Mouse (Mus musculus) cerebellum, adult 9-10 months (tissue): Measurements from ENCODE around the gene Rasgef1b.

Source experiments
- DNase-seq: peaks from one replicate; pipeline ENCODE4 v3.0.0; 2022

The Rasgef1b gene

GRCm38 (mm10) chr5:99526797-99527201 lies 202.1 kb downstream of the Rasgef1b start:
- no peak for DNase-seq

GRCm38 (mm10) chr5:99525649-99526048 lies 203.2 kb downstream of the Rasgef1b start:
- DNase-seq = no peak

DNA sequence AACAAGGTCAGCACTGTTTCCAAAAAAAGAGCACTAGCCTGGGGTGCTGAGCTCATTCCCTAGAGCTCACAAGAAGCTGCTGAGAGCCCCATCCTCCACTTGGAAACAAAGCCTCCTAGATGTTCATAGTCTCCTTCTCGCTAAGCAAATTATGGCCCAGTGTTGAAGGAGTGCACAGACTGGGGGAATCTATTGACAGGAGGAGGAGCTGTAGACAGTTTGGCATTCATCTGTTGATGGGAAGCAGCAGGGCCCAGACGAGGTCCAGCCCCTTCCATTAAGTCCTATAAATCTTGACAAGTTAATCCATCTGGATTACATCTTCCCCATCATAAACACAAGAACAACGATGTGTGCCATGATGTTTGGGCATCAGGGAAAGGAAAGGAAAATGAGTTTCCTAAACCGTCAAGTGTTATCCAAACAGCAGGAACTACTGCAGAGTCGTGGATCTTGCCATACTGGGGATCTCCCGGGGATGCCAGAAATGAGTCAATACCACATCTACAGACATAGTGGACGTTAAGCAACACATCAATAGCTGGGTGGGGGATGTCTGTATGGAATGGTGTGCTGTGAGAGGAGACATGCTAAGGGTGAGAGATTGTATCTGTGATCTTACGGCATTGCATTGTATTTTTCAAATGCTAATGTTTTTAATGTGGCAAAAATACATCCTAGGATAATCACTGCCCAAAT lies 206.1 kb downstream of the Rasgef1b start:
- DNase-seq = no peak

DNA sequence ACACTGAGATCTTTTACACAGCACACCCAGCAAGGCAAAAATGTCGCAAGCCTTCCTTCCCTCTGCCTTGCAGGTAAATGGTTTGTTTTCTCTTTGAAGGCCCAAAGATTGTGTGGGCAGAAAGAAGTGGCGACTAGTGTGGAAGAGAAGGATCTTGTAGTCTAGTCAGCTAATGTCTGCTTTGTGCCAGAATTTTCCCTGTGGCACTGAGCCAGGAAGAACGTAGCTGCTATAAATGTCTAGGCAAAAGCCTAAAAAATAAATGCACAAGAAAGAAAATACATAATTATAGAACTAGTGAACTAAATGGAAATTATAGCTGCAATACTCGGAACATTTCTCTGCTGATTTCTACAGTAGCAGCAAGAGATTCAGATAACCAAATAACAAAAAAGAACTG lies 207.5 kb downstream of the Rasgef1b start:
- DNase-seq = no peak

DNA sequence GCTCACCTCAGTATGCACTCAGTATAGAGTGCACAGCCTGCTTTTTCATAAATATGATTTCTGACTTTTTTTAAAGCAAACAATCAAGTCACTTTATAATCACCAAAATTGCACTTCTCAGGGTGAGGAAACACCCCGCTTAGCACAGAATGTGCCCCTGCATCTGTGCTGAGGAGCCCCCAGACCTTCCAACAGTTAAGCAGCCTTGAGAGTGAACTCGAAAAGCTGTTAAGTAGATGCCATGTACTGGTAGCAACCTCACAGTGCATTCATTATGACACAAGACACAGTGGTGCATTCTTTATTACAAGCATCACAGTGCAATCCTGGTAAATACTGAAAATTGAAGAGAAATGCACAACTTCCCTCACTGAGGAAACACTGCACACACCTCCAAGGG lies 209.3 kb downstream of the Rasgef1b start:
- no peak for DNase-seq

GRCm38 (mm10) chr5:99519023-99519422 lies 209.8 kb downstream of the Rasgef1b start:
- DNase-seq = no peak

- DNase-seq = no peak
These were observed 212.7 kb downstream of the Rasgef1b start for GRCm38 (mm10) chr5:99516207-99516606.

- no peak for DNase-seq
These were observed 213.1 kb downstream of the Rasgef1b start for GRCm38 (mm10) chr5:99515764-99516163.

GRCm38 (mm10) chr5:99513209-99513880 lies 215.5 kb downstream of the Rasgef1b start:
- no peak for DNase-seq

DNA sequence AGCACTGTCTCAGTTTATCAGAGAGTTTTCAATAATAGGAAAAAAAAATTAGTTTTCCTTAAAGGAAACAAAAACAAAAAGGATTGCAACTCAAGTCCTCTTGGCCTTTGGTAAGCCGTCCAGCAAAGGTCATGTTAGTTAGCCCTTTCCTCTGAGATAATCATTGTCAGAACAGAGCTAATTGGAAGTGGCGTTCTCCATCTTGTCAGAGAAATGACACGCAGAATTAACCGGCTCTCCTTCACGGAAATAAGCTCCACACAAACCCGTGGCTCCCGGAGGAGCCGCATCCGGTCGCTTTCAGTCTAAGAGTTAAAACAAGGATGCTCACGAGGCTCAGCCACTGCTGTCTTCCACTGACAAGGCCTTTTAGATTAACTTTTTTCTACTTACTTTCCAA lies 217.8 kb downstream of the Rasgef1b start:
- no peak for DNase-seq

DNA sequence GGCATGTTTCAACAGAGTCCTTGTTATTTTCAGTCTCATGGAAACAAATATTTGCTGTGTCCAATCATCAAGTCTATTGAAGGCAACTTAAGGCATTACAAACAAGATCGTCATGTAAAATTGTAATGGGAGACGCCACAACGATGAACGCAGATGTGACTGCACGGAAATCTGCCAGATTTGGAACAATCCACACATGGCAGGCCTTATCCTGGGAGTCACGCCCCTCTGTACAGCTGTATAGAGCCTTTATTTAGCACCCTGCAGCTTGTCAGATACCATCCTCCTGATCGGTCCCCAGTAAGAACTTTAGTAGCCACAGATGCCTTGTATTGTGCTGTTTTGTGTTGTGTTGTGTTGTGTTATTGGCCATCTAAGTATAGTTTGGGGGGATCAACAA lies 222.8 kb downstream of the Rasgef1b start:
- no peak for DNase-seq

- peak; percentile 33 for DNase-seq
These were observed 224.5 kb downstream of the Rasgef1b start for GRCm38 (mm10) chr5:99504349-99504830.

DNA sequence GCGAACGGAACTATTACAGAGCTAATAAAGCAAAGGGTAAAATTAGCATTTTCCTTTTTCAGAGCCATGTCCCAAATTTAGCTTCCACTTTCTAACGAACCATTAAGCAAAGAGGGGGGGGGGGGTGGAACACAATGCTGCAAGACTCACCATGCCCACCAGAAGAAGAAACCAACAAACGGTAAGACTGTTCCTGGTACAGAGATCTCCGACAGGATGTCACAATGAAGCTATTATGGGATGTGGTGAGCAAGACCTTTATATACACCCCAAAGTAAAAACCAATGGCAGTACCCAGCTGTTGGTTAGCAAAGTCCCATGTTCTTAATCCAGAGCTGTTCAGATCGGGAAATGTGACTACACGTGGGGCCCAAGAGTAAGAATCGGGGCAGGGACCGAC lies 226.2 kb downstream of the Rasgef1b start:
- DNase-seq = no peak

DNA sequence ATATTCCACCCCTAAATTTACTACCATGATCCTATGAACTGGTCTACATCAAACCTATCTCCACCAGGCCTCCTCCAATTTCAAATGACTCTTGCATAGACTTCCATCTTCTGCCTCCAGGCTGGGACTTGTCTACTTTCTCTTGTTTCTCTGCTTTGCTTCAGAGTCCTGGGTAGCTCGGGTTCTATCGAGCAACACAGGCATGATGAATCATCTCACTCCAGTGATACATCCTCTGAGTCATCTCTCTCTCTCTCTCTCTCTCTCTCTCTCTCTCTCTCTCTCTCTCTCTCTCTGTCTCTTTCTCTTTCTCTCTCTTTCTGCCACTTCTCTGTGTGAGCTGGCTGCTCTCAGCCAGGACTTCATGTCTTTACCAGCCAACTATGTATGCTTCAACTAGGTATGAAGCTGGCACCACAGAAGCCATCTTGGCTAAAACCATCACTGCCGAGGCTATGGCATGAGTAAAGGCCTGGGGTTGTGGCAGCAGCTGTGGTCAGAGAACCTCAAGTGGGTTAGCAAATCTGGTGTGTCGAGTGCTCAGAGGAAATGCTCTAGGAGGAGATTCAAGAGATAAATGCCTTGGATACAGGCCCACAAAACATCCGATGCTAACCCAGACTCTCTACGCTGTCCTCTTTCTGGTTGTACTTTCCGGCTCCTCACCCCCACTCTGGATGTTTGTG lies 229.3 kb downstream of the Rasgef1b start:
- no peak for DNase-seq

- no peak for DNase-seq
These were observed 231.0 kb downstream of the Rasgef1b start for GRCm38 (mm10) chr5:99497856-99498255.

GRCm38 (mm10) chr5:99496931-99497782 lies 231.7 kb downstream of the Rasgef1b start:
- DNase-seq = no peak

DNA sequence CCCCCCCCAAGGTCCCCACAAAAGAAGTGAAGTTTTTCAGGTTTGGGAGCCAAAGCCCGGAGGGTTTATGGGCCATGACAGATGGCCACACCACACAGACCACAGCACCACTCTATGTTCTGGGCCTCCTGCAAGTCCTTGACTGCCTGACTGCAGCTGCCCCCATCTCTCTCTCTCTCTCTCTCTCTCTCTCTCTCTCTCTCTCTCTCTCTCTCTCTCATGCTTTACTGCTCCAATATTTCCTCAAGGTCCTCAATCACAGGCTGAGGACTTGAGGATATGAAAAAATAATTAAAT lies 232.8 kb downstream of the Rasgef1b start:
- no peak for DNase-seq

DNA sequence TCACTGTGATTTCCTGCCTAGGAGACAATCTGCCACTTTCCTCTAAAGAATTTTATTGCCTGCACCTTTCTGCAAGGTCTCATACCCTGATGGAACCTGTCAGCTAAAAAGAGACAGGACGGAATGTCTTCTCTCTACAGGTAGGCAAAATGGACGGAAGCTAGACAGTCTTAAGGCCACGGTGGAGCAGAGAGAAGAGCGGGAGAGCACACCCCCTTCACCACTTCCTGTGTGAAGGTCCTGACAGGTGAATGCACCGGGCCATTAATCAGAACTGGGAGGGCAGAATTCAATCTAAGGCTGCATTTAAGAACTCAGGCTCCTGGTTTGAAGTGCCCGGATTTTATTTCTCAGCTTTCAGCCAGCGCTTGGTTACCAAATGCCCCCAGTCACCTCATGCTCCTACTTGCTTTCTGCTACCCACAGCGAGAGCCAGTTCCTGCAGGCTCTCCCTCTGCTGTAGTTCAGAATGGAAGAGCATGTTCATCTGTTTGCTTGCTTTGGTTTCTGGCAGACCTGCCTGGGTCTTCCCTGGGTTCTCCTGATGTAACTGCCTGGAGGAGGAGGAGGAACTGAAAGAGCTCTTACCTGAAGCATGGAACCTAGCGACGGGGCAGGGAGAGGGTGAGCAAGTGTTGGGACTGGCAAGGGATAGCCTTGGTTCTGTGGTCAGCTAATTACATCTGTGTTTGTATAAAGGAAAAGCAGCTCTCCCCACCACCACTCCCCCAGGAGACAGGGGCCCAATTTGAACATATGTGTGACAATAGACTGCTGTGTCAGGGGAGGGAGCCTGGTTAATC lies 233.3 kb downstream of the Rasgef1b start:
- DNase-seq = no peak

DNA sequence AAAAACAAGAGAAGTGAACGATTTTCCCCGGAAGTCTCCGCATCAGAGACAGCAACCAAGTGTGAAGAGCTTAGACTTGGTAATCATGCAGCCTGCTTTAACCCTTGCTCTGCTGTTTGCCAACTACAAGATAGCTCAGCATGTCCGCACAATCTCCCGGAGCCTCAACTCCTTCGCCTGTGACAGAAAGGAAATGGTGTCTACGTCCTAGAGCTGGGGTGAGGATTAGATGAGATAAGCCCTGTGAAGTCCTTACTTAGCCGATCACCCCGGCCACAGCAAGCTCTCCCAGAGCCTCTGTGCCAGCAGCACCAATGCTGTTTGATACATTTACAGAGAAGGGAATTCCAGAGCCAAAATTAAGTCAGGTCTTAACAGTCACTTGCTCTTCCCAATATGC lies 235.0 kb downstream of the Rasgef1b start:
- DNase-seq = no peak

- peak; percentile 26 for DNase-seq
These were observed 235.8 kb downstream of the Rasgef1b start for GRCm38 (mm10) chr5:99493017-99493416.

- DNase-seq = no peak
These were observed 240.2 kb downstream of the Rasgef1b start for GRCm38 (mm10) chr5:99488479-99489158.
